Mouse (Mus musculus): ENCODE results near the gene Trip13. TPM values are rescaled to one million over a fixed set of nuclear protein-coding genes. Genes with fewer than 3 reads are reported as not detected.

Gene Trip13
- polyA plus RNA-seq, 1 experiment from 2014 or later = 29.4 TPM

DNA sequence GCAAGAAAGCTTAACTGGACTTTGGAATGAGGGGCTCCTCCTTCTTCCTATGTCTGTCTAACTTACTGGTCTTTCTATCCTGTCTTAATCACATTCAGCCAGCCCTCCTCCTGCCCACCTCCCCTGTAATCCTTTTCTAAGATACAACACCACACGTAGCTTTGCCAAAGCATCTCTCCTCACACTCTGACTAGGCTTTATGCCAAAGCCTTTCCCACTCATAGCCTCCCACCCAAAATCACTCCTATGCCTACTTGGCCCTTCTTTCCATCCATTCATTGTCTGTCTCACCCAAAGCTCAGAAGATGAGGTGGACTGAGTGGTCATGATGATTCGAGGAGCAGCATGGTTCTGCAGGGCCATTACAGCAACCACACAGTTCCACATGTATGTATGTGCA lies 65.4 kb downstream of the Trip13 start:
- 73% methylated on average over 2 of the region's 2 CpGs for WGBS
- no peaks in the 10 kb centered on the region for H3K4me1 ChIP-seq (ENCODE audit: control insufficient read depth, insufficient read depth, low read length)
- H3K9ac ChIP-seq (ENCODE audit: low read length) = no peak overlapping the region
- H3K27ac ChIP-seq (ENCODE audit: low read length) = no peak overlapping the region
- ATAC-seq (ENCODE audit: insufficient read depth, low FRiP score) = no peak
- H3K4me3 ChIP-seq (replicated peaks; ENCODE audit: low read length) = no peak overlapping the region
- H3K4me2 ChIP-seq (ENCODE audit: low read depth, low read length) = no peak overlapping the region
- H3K36me3 ChIP-seq (ENCODE audit: control insufficient read depth, insufficient read depth, low read length) = no peaks in the 10 kb centered on the region
- no peaks in the 10 kb centered on the region for H3K27me3 ChIP-seq (ENCODE audit: control insufficient read depth, insufficient read depth, low read length)
- H3K9me3 ChIP-seq (replicated peaks; ENCODE audit: control insufficient read depth, low read length) = no peaks in the 10 kb centered on the region

Small RNAs within 50 kb of the gene (microRNA-seq; reads per million reads assigned to microRNA genes)
- not detected for gene Gm25197

Other genes with a start within 250 kb of the Trip13 start
- 3.3 and 3.4 TPM in 2 replicates for gene Slc6a19, start 232.9 kb downstream of the Trip13 start, polyA plus RNA-seq (2015; fragmentation: Nextera tagmentation; extraction: Ambion mirVana)
- 22.8 and 26.1 TPM in 2 replicates for gene Slc12a7, start 204.7 kb downstream of the Trip13 start, polyA plus RNA-seq (2015; fragmentation: Nextera tagmentation; extraction: Ambion mirVana)
- 5.0 and 6.4 TPM in 2 replicates for gene Nkd2, start 90.2 kb downstream of the Trip13 start, polyA plus RNA-seq (2015; fragmentation: Nextera tagmentation; extraction: Ambion mirVana)
- gene Brd9, start within 50 bp of the Trip13 start, polyA plus RNA-seq (2015; fragmentation: Nextera tagmentation; extraction: Ambion mirVana) = 41.1 and 45.6 TPM in 2 replicates
- gene Zdhhc11, start 26.1 kb upstream of the Trip13 start, polyA plus RNA-seq (2015; fragmentation: Nextera tagmentation; extraction: Ambion mirVana) = not detected in 2 replicates
- 5.3 and 6.8 TPM in 2 replicates for gene Tppp, start 71.6 kb upstream of the Trip13 start, polyA plus RNA-seq (2015; fragmentation: Nextera tagmentation; extraction: Ambion mirVana)
- gene Cep72, start 124.5 kb upstream of the Trip13 start, polyA plus RNA-seq (2015; fragmentation: Nextera tagmentation; extraction: Ambion mirVana) = 11.6 and 13.1 TPM in 2 replicates
- 0.90 TPM in 2 replicates for gene Slc9a3, start 183.7 kb upstream of the Trip13 start, polyA plus RNA-seq (2015; fragmentation: Nextera tagmentation; extraction: Ambion mirVana)

Measured in stomach, embryonic 16.5 days (tissue).